15 mouse cellular contexts compared by ENCODE assay signal in genomic region chr6:97263750-97264149, GRCm38 (mm10). TPM values are rescaled to one million over a fixed set of nuclear protein-coding genes. Genes with fewer than 3 reads are reported as not detected.
DNase-seq lines count a peak whose midpoint lies in the region; ATAC-seq and TF ChIP-seq lines count a peak whose summit lies in the region.
"Not testable (repeated sequence)": the region's sequence is repeated elsewhere in the genome, so short reads cannot be mapped to it uniquely, and the experiment has no call there.
"Had no signal": no experiment of that assay in that cellular context is flagged by ENCODE, and none has a peak within 500 bp of the region (broad histone marks: within the 10 kb centered on the region; RNA-seq: fewer than 3 reads in every experiment).

No protein-coding gene starts in this region.

- 0 out of 2 replicates have a peak overlapping the region, but pooled peaks have one; percentile 78 for H3K27ac ChIP-seq in heart, embryonic 10.5 days
- not testable (repeated sequence) for H3K27ac ChIP-seq in intestine, postnatal 0 days (ENCODE audit: low read depth, low read length); midbrain, postnatal 0 days (ENCODE audit: low read depth, low read length)
- peak overlapping the region; percentile 85; the same call in 1 of the 2 replicates for H3K27ac ChIP-seq in liver, postnatal 0 days (ENCODE audit: low read depth)

- not testable (repeated sequence) for ATAC-seq in intestine, postnatal 0 days; liver, postnatal 0 days; midbrain, postnatal 0 days (ENCODE audit: low FRiP score)

- H3K4me1 ChIP-seq in heart, embryonic 10.5 days; intestine, postnatal 0 days (replicated peaks; ENCODE audit: control insufficient read depth, insufficient read depth, low read length); liver, postnatal 0 days (ENCODE audit: insufficient read depth); midbrain, postnatal 0 days (ENCODE audit: insufficient read depth, low read length): not testable (repeated sequence)

- H3K4me2 ChIP-seq in intestine, postnatal 0 days (replicated peaks; ENCODE audit: low read depth); liver, postnatal 0 days (ENCODE audit: low read depth, low read length); midbrain, postnatal 0 days (ENCODE audit: low read depth, low read length, poor library complexity, severe bottlenecking): not testable (repeated sequence)

- H3K4me3 ChIP-seq in heart, embryonic 10.5 days; intestine, postnatal 0 days (ENCODE audit: low read depth, low read length); liver, postnatal 0 days (ENCODE audit: low read depth, low read length); midbrain, postnatal 0 days (ENCODE audit: low read depth, low read length): not testable (repeated sequence)

- H3K9me3 ChIP-seq in heart, embryonic 10.5 days; intestine, postnatal 0 days (ENCODE audit: control insufficient read depth); liver, postnatal 0 days (ENCODE audit: low read length); midbrain, postnatal 0 days (ENCODE audit: low read length): not testable (repeated sequence)

- peak; percentile 26 for DNase-seq in CD4-positive helper T cell, adult 2 months (ENCODE audit: low read depth, low spot score)
- DNase-seq in NIH3T3 (ENCODE audit: low read depth): peak; percentile 22
- not testable (repeated sequence) for DNase-seq in heart, embryonic 10.5 days (ENCODE audit: low spot score); liver, postnatal 0 days; midbrain, postnatal 0 days (ENCODE audit: low spot score)

- not testable (repeated sequence) for H3K27me3 ChIP-seq in heart, embryonic 10.5 days (ENCODE audit: insufficient read depth, poor library complexity, severe bottlenecking); intestine, postnatal 0 days (replicated peaks; ENCODE audit: control insufficient read depth, insufficient read depth, low read length); liver, postnatal 0 days (ENCODE audit: insufficient read depth, low read length); midbrain, postnatal 0 days (ENCODE audit: insufficient read depth, low read length)

- TF ChIP-seq CTCF in intestine, postnatal 0 days (IDR thresholded peaks at IDR 0.05; ENCODE audit: low read depth): peak; percentile 26
- peak; percentile 34 for TF ChIP-seq CTCF in liver, postnatal 0 days (IDR thresholded peaks at IDR 0.05; ENCODE audit: low read depth)
- peak; percentile 39 for TF ChIP-seq CTCF in midbrain, postnatal 0 days (IDR thresholded peaks at IDR 0.05)

- TF ChIP-seq EP300 in liver, postnatal 0 days (IDR thresholded peaks at IDR 0.05; ENCODE audit: low read depth): not testable (repeated sequence)

- H3K36me3 ChIP-seq in heart, embryonic 10.5 days; intestine, postnatal 0 days (ENCODE audit: control insufficient read depth, insufficient read depth); liver, postnatal 0 days (replicated peaks; ENCODE audit: insufficient read depth, low read length); midbrain, postnatal 0 days (ENCODE audit: insufficient read depth, low read length): not testable (repeated sequence)

- not testable (repeated sequence) for H3K9ac ChIP-seq in intestine, postnatal 0 days (ENCODE audit: low read depth, low read length); liver, postnatal 0 days (replicated peaks); midbrain, postnatal 0 days (replicated peaks; ENCODE audit: low read length, poor library complexity, severe bottlenecking)

RNA-seq across cellular contexts. Expression of gene Lmod3, which starts 11.2 kb away (rescaled TPM):
- polyA plus RNA-seq in heart, embryonic 10.5 days (2016; fragmentation: Nextera tagmentation; extraction: Ambion mirVana): 10.5 and 17.5 TPM in 2 replicates
- 0.08 and 0.13 TPM in 2 replicates for polyA plus RNA-seq in intestine, postnatal 0 days (2015; fragmentation: Nextera tagmentation; extraction: Ambion mirVana)
- 0.11 and 0.77 TPM in 2 replicates for polyA plus RNA-seq in liver, postnatal 0 days (2015; fragmentation: Nextera tagmentation; extraction: Ambion mirVana)
- not detected in 2 replicates for total RNA-seq in midbrain, postnatal 0 days (2014; rRNA removed)
- not detected in 2 replicates for polyA plus RNA-seq in midbrain, postnatal 0 days (2015; fragmentation: Nextera tagmentation; extraction: Ambion mirVana)
- total RNA-seq: layer of hippocampus, adult 18-20 months; layer of hippocampus, postnatal 14 days had no signal
- polyA plus RNA-seq: erythroblast, embryonic 14.5 days; forebrain, embryonic 11.5 days; forebrain, embryonic 16.5 days; kidney, embryonic 14.5 days; midbrain, embryonic 10.5 days; midbrain, embryonic 16.5 days; spleen, adult 2 months had no signal

RNA-seq across cellular contexts. Expression of gene Arl6ip5, which starts 53.3 kb away (rescaled TPM):
- 54.5 and 87.5 TPM in 2 replicates for polyA plus RNA-seq in heart, embryonic 10.5 days (2016; fragmentation: Nextera tagmentation; extraction: Ambion mirVana)
- 71.4 and 73.4 TPM in 2 replicates for polyA plus RNA-seq in intestine, postnatal 0 days (2015; fragmentation: Nextera tagmentation; extraction: Ambion mirVana)
- polyA plus RNA-seq in liver, postnatal 0 days (2015; fragmentation: Nextera tagmentation; extraction: Ambion mirVana): 25.5 and 27.1 TPM in 2 replicates
- total RNA-seq in midbrain, postnatal 0 days (2014; rRNA removed): 115 and 118 TPM in 2 replicates
- polyA plus RNA-seq in midbrain, postnatal 0 days (2015; fragmentation: Nextera tagmentation; extraction: Ambion mirVana): 151 and 153 TPM in 2 replicates

RNA-seq across cellular contexts. Expression of gene Uba3, which starts 58.3 kb away (rescaled TPM):
- polyA plus RNA-seq in heart, embryonic 10.5 days (2016; fragmentation: Nextera tagmentation; extraction: Ambion mirVana): 88.8 and 90.6 TPM in 2 replicates
- 28.4 and 28.5 TPM in 2 replicates for polyA plus RNA-seq in intestine, postnatal 0 days (2015; fragmentation: Nextera tagmentation; extraction: Ambion mirVana)
- polyA plus RNA-seq in liver, postnatal 0 days (2015; fragmentation: Nextera tagmentation; extraction: Ambion mirVana): 16.1 and 17.2 TPM in 2 replicates
- total RNA-seq in midbrain, postnatal 0 days (2014; rRNA removed): 54.5 and 68.1 TPM in 2 replicates
- 63.9 and 68.1 TPM in 2 replicates for polyA plus RNA-seq in midbrain, postnatal 0 days (2015; fragmentation: Nextera tagmentation; extraction: Ambion mirVana)
